Mouse (Mus musculus) neutrophil, adult 65 days (primary cell): ENCODE data around the gene Tbr1. TPM values are rescaled to one million over a fixed set of nuclear protein-coding genes. Genes with fewer than 3 reads are reported as not detected.

ENCODE experiments used
- total RNA-seq: library from RNA; stranded (reverse); gene quantifications from 2 replicates; pipeline ENCODE4 v1.2.4, GENCODE M21; 2023

The Tbr1 gene
- total RNA-seq, result 0.22 TPM in 1 of 2 replicates, not detected in the other

GRCm38 (mm10) chr2:61802656-61803251 lies at the start of gene Tbr1:
Gene Tbr1 (plus strand): TSS chr2:61802930.

Other genes with a start within 250 kb of the Tbr1 start
- 98.7 and 118 TPM in 2 replicates for gene Tank, start 224.3 kb upstream of the Tbr1 start, total RNA-seq
- gene Psmd14, start 91.2 kb upstream of the Tbr1 start, total RNA-seq, result 52.8 and 65.3 TPM in 2 replicates
- gene Slc4a10, start 243.5 kb downstream of the Tbr1 start, total RNA-seq, result 0.13 TPM in 1 of 2 replicates, not detected in the other